Mouse (Mus musculus): ENCODE measurements around the gene Cd8a. TPM values are rescaled to one million over a fixed set of nuclear protein-coding genes. Genes with fewer than 3 reads are reported as not detected.

Cd8a gene
- 666 TPM for total RNA-seq (2023)

DNA sequence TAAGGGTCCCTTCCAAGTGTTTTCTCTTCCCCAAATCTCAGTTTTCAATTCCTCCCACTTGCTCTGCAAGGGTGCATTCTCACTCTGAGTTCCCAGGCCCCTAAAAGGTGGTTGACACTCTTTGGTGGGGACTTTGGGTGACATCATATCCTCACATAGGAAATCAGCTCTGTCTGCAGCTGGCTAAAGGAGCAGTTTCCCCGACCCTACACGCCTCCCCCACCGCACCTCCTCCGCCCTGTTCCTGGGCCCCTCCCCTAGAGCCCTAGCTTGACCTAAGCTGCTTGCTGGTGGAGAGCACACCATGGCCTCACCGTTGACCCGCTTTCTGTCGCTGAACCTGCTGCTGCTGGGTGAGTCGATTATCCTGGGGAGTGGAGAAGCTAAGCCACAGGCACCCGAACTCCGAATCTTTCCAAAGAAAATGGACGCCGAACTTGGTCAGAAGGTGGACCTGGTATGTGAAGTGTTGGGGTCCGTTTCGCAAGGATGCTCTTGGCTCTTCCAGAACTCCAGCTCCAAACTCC lies at the start of gene Cd8a:
TSS of gene Cd8a (plus strand) at position 179 of the 527 bp plus-strand sequence.

Other genes with a start within 250 kb of the Cd8a start
- 0.86 TPM for gene Thnsl2, start 229.0 kb upstream of the Cd8a start, total RNA-seq (2023)
- gene Fabp1, start 173.6 kb upstream of the Cd8a start, total RNA-seq (2023), result not detected
- gene Krcc1, start 101.8 kb upstream of the Cd8a start, total RNA-seq (2023), result 36.2 TPM
- gene Smyd1, start 51.2 kb upstream of the Cd8a start, total RNA-seq (2023), result 1.2 TPM
- 734 TPM for gene Cd8b1, start 50.6 kb upstream of the Cd8a start, total RNA-seq (2023)
- gene Rmnd5a, start 67.2 kb downstream of the Cd8a start, total RNA-seq (2023), result 85.6 TPM
- 40.0 TPM for gene Rnf103, start 120.5 kb downstream of the Cd8a start, total RNA-seq (2023)
- 44.9 TPM for gene Chmp3, start 170.4 kb downstream of the Cd8a start, total RNA-seq (2023)